Mouse (Mus musculus): ENCODE results near the gene Epha1.

DNA sequence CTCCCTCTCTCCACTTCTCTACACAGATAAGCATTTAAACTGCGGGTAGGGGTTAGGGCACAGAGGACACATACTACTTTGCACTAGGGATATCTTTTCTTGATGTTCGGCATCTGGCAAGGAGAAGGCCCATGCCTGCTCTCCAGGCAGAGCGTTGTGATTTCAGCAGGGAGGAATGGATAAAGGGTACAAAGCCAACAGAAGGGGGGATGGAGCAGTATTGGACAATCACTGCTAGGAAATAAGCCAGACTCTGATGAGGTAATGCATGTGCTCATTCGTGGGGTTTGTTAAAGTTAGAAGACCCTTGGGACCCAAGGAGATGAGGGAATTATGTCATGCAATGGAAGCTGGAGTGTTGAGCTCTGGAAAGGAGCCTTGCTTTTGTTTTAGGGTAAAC lies 1.6 kb upstream of the Epha1 start:
- TF ChIP-seq TCF12 (IDR thresholded peaks at IDR 0.05; ENCODE audit: insufficient read depth, poor library complexity, severe bottlenecking) = no peak
- TF ChIP-seq SRF (IDR thresholded peaks at IDR 0.05; ENCODE audit: control insufficient read depth, insufficient read length, low read depth) = no peak
- no peak for TF ChIP-seq POLR2A (IDR thresholded peaks at IDR 0.05; ENCODE audit: insufficient read length, low read depth)
- TF ChIP-seq MAX (IDR thresholded peaks at IDR 0.05; ENCODE audit: low read depth) = no peak
- no peak for TF ChIP-seq E2F4 (IDR thresholded peaks at IDR 0.05; ENCODE audit: insufficient read depth)
- no peak for TF ChIP-seq POLR2AphosphoS2 (IDR thresholded peaks at IDR 0.05; ENCODE audit: insufficient read length, low read depth)

Measured in myocyte (in vitro differentiated cells).